In the genomic region with DNA sequence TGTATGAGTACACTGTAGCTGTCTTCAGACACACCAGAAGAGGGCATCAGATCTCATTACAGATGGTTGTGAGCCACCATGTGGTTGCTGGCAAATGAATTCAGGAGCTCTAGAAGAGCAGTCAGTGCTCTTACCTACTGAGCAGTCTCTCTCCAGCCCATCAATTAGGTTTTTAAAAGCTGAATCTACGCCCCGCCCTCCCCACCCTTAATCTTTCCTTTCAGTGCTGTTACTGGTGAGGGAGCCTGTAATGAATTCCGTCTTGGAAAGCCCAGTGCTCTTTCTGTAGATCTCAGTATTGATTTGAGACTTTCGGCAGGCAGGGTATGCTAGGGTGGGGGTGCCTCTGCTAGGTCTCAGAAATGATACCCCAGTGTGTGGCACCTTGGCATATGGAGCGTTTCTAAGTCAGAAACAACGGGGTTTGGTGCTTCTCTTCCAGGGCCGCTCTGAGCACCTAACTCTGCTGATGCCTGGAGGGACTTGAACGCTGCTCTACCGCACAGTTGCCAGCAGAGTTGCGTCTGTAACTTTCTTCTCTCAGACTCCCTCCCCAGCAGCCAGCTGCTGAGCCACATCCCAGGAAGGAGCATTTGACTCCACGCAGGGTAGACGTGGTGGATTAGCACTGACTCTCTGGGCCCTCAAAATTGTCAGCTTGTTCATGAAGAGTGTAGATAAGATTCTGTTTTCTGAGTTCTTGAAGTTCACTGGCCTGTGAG, we compare ENCODE assay signal across 8 mouse cellular contexts. TPM values are rescaled to one million over a fixed set of nuclear protein-coding genes. Genes with fewer than 3 reads are reported as not detected.
DNase-seq lines count a peak whose midpoint lies in the region; ATAC-seq lines count a peak whose summit lies in the region.

No protein-coding gene starts in this region.

- H3K27ac ChIP-seq in kidney, embryonic 16.5 days (ENCODE audit: low read length): peak overlapping the region; percentile 86
- peak overlapping the region; percentile 69 for H3K27ac ChIP-seq in embryonic facial prominence, embryonic 10.5 days (replicated peaks)
- H3K27ac ChIP-seq in hindbrain, embryonic 13.5 days: peak overlapping the region; percentile 30; the same call in 1 of the 2 replicates
- H3K27ac ChIP-seq in midbrain, embryonic 13.5 days: peak overlapping the region; percentile 52

- 0 out of 2 replicates have a peak overlapping the region, but pooled peaks have one; percentile 27 for H3K9ac ChIP-seq in kidney, embryonic 16.5 days (replicated peaks; ENCODE audit: low read length)
- no peak overlapping the region for H3K9ac ChIP-seq in hindbrain, embryonic 13.5 days
- H3K9ac ChIP-seq in midbrain, embryonic 13.5 days (replicated peaks): no peak overlapping the region

- H3K36me3 ChIP-seq in kidney, embryonic 16.5 days (ENCODE audit: insufficient read depth, low read length): peaks cover 9% of the 10 kb centered on the region; the same call in 1 of the 2 replicates
- H3K36me3 ChIP-seq in embryonic facial prominence, embryonic 10.5 days (replicated peaks): peaks cover 17% of the 10 kb centered on the region
- H3K36me3 ChIP-seq in hindbrain, embryonic 13.5 days: peaks cover 10% of the 10 kb centered on the region
- peaks cover 6% of the 10 kb centered on the region for H3K36me3 ChIP-seq in midbrain, embryonic 13.5 days

- no peak overlapping the region for H3K4me3 ChIP-seq in kidney, embryonic 16.5 days (ENCODE audit: low read length)
- H3K4me3 ChIP-seq in embryonic facial prominence, embryonic 10.5 days: no peak overlapping the region
- no peak overlapping the region for H3K4me3 ChIP-seq in hindbrain, embryonic 13.5 days
- no peak overlapping the region for H3K4me3 ChIP-seq in midbrain, embryonic 13.5 days (replicated peaks)

- peaks cover 8% of the 10 kb centered on the region for H3K9me3 ChIP-seq in kidney, embryonic 16.5 days (ENCODE audit: low read length)
- no peaks in the 10 kb centered on the region for H3K9me3 ChIP-seq in embryonic facial prominence, embryonic 10.5 days
- H3K9me3 ChIP-seq in hindbrain, embryonic 13.5 days: 0 out of 2 replicates have a peak, but pooled peaks cover 4% of the 10 kb centered on the region
- H3K9me3 ChIP-seq in midbrain, embryonic 13.5 days: 0 out of 2 replicates have a peak, but pooled peaks cover 2% of the 10 kb centered on the region

- H3K27me3 ChIP-seq in kidney, embryonic 16.5 days (ENCODE audit: insufficient read depth, low read length): no peaks in the 10 kb centered on the region
- H3K27me3 ChIP-seq in embryonic facial prominence, embryonic 10.5 days (replicated peaks; ENCODE audit: low read depth, poor library complexity, severe bottlenecking): no peaks in the 10 kb centered on the region
- no peaks in the 10 kb centered on the region for H3K27me3 ChIP-seq in hindbrain, embryonic 13.5 days
- no peaks in the 10 kb centered on the region for H3K27me3 ChIP-seq in midbrain, embryonic 13.5 days

- DNase-seq in kidney, adult 18-20 months: no peak
- no peak for DNase-seq in embryonic facial prominence, embryonic 10.5 days (ENCODE audit: low spot score)
- no peak for DNase-seq in urinary bladder, postnatal 10 days (ENCODE audit: low spot score)
- DNase-seq in ovary, postnatal 10 days (ENCODE audit: low spot score): no peak
- no peak for DNase-seq in left cerebral cortex, adult 9 months (ENCODE audit: low spot score in 2 of 2)

- no peak for ATAC-seq in kidney, embryonic 16.5 days (ENCODE audit: low FRiP score, low TSS enrichment)
- no peak for ATAC-seq in hindbrain, embryonic 13.5 days (ENCODE audit: low FRiP score)
- ATAC-seq in midbrain, embryonic 13.5 days: peak; percentile 57

- WGBS in kidney, embryonic 16.5 days: 42% methylated on average over 12 of the region's 12 CpGs
- 25% methylated on average over 12 of the region's 12 CpGs for WGBS in embryonic facial prominence, embryonic 10.5 days
- WGBS in hindbrain, embryonic 13.5 days: 39% methylated on average over 12 of the region's 12 CpGs
- WGBS in midbrain, embryonic 13.5 days: 9% methylated on average over 12 of the region's 12 CpGs

- H3K4me2 ChIP-seq in kidney, embryonic 16.5 days (replicated peaks; ENCODE audit: low read depth, low read length): no peak overlapping the region
- H3K4me2 ChIP-seq in hindbrain, embryonic 13.5 days: no peak overlapping the region
- H3K4me2 ChIP-seq in midbrain, embryonic 13.5 days (replicated peaks): peak overlapping the region; percentile 22; the same call in 1 of the 2 replicates

- H3K4me1 ChIP-seq in kidney, embryonic 16.5 days (ENCODE audit: insufficient read depth, low read length): peaks cover 42% of the 10 kb centered on the region
- H3K4me1 ChIP-seq in embryonic facial prominence, embryonic 10.5 days: peaks cover 43% of the 10 kb centered on the region
- peaks cover 39% of the 10 kb centered on the region for H3K4me1 ChIP-seq in hindbrain, embryonic 13.5 days (replicated peaks)
- peaks cover 39% of the 10 kb centered on the region for H3K4me1 ChIP-seq in midbrain, embryonic 13.5 days (replicated peaks)

RNA-seq across cellular contexts. Expression of gene Cds2, which starts 19.7 kb away (rescaled TPM):
- polyA plus RNA-seq in kidney, embryonic 16.5 days (2015; fragmentation: Nextera tagmentation; extraction: Ambion mirVana): 26.6 and 28.1 TPM in 2 replicates
- 20.0 and 23.2 TPM in 2 replicates for polyA plus RNA-seq in embryonic facial prominence, embryonic 10.5 days (2016; fragmentation: Nextera tagmentation; extraction: Ambion mirVana)
- 34.6 and 39.3 TPM in 2 replicates for polyA plus RNA-seq in hindbrain, embryonic 13.5 days (2015; fragmentation: Nextera tagmentation; extraction: Ambion mirVana)
- polyA plus RNA-seq in midbrain, embryonic 13.5 days (2015; fragmentation: Nextera tagmentation; extraction: Ambion mirVana): 24.4 and 28.4 TPM in 2 replicates

RNA-seq across cellular contexts. Expression of gene Pcna, which starts 29.5 kb away (rescaled TPM):
- polyA plus RNA-seq in kidney, embryonic 16.5 days (2015; fragmentation: Nextera tagmentation; extraction: Ambion mirVana): 248 and 265 TPM in 2 replicates
- polyA plus RNA-seq in embryonic facial prominence, embryonic 10.5 days (2016; fragmentation: Nextera tagmentation; extraction: Ambion mirVana): 382 and 392 TPM in 2 replicates
- polyA plus RNA-seq in hindbrain, embryonic 13.5 days (2015; fragmentation: Nextera tagmentation; extraction: Ambion mirVana): 115 and 119 TPM in 2 replicates
- polyA plus RNA-seq in midbrain, embryonic 13.5 days (2015; fragmentation: Nextera tagmentation; extraction: Ambion mirVana): 157 and 166 TPM in 2 replicates

RNA-seq across cellular contexts. Expression of gene Tmem230, which starts 35.0 kb away (rescaled TPM):
- 49.8 and 50.1 TPM in 2 replicates for polyA plus RNA-seq in kidney, embryonic 16.5 days (2015; fragmentation: Nextera tagmentation; extraction: Ambion mirVana)
- polyA plus RNA-seq in embryonic facial prominence, embryonic 10.5 days (2016; fragmentation: Nextera tagmentation; extraction: Ambion mirVana): 38.6 and 43.8 TPM in 2 replicates
- 50.4 TPM in 2 replicates for polyA plus RNA-seq in hindbrain, embryonic 13.5 days (2015; fragmentation: Nextera tagmentation; extraction: Ambion mirVana)
- 53.9 TPM in 2 replicates for polyA plus RNA-seq in midbrain, embryonic 13.5 days (2015; fragmentation: Nextera tagmentation; extraction: Ambion mirVana)

Comparison
In these comparisons a context has a peak if more than half of its experiments do, and no peak if none do; other contexts are left out.
1. H3K27ac ChIP-seq: peak in every context shown above with its lines; median percentile 86 in kidney, embryonic 16.5 days; 69 in embryonic facial prominence, embryonic 10.5 days; 52 in midbrain, embryonic 13.5 days; 30 in hindbrain, embryonic 13.5 days.